Mouse (Mus musculus) spleen, postnatal 4 days (tissue): ENCODE results near the gene Rrp36.

Experiments
- DNase-seq, 2 experiments: peaks; one replicate each; pipeline ENCODE4 v3.0.0; 2022; ENCODE audit warnings: low spot score in 2 of 2

Rrp36 gene

GRCm38 (mm10) chr17:46618394-46618768 lies 55.8 kb downstream of the Rrp36 start:
- DNase-seq, result no peak

GRCm38 (mm10) chr17:46617799-46618198 lies 56.4 kb downstream of the Rrp36 start:
- no peak for DNase-seq
